In the genomic region with DNA sequence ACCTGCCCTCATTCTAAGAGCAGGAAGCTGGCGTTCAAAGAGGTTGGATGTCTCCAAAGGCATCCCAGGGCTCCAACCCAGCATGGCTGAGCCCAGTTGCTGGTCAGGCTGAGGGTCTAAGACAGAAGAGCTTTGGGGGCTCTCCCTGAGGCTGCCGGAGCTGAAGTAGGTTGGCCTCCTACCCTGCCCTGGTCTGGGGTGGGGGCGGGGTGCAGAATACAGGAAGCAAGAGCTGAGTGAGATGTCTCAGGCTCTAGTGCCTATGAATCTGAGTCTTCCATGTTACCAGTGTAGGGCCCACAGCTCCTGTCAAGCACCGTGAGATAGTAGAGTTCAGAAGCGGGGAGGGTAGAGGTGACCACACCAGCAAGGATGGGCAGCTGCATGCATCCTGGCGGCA, we compare ENCODE assay signal across 16 mouse cellular contexts. TPM values are rescaled to one million over a fixed set of nuclear protein-coding genes. Genes with fewer than 3 reads are reported as not detected.
DNase-seq lines count a peak whose midpoint lies in the region; ATAC-seq lines count a peak whose summit lies in the region.
"Had no signal": no experiment of that assay in that cellular context is flagged by ENCODE, and none has a peak within 500 bp of the region (broad histone marks: within the 10 kb centered on the region; RNA-seq: fewer than 3 reads in every experiment).

No protein-coding gene starts in this region.

- no peaks in the 10 kb centered on the region for H3K27me3 ChIP-seq in heart, embryonic 13.5 days (replicated peaks)
- H3K27me3 ChIP-seq in midbrain, embryonic 10.5 days (ENCODE audit: low read depth, poor library complexity, severe bottlenecking): peaks cover 15% of the 10 kb centered on the region; the same call in 1 of the 2 replicates
- H3K27me3 ChIP-seq in midbrain, embryonic 15.5 days (replicated peaks): no peaks in the 10 kb centered on the region
- H3K27me3 ChIP-seq in forebrain, embryonic 14.5 days (replicated peaks; ENCODE audit: control insufficient read depth, insufficient read depth, low read length): no peaks in the 10 kb centered on the region

- no peak overlapping the region for H3K4me3 ChIP-seq in heart, embryonic 13.5 days
- no peak overlapping the region for H3K4me3 ChIP-seq in midbrain, embryonic 10.5 days
- no peak overlapping the region for H3K4me3 ChIP-seq in midbrain, embryonic 15.5 days
- no peak overlapping the region for H3K4me3 ChIP-seq in forebrain, embryonic 14.5 days (ENCODE audit: low read depth, low read length)

- H3K27ac ChIP-seq in heart, embryonic 13.5 days (replicated peaks): peak overlapping the region; percentile 73
- H3K27ac ChIP-seq in midbrain, embryonic 10.5 days (replicated peaks): 0 out of 2 replicates have a peak overlapping the region, but pooled peaks have one; percentile 7
- H3K27ac ChIP-seq in midbrain, embryonic 15.5 days: no peak overlapping the region
- H3K27ac ChIP-seq in forebrain, embryonic 14.5 days (ENCODE audit: low read depth, low read length): peak overlapping the region; percentile 67; the same call in 1 of the 2 replicates

- WGBS in heart, embryonic 13.5 days: 71% methylated on average over 6 of the region's 6 CpGs
- 91% methylated on average over 6 of the region's 6 CpGs for WGBS in midbrain, embryonic 10.5 days
- WGBS in midbrain, embryonic 15.5 days: 92% methylated on average over 6 of the region's 6 CpGs
- 85% methylated on average over 6 of the region's 6 CpGs for WGBS in forebrain, embryonic 14.5 days

- no peak for DNase-seq in heart, adult 8-10 months (ENCODE audit: low spot score)
- DNase-seq in midbrain, embryonic 10.5 days (ENCODE audit: low spot score): no peak
- DNase-seq in forebrain, embryonic 14.5 days (ENCODE audit: low spot score): no peak
- peak; percentile 47 for DNase-seq in naive thymus-derived CD4-positive, alpha-beta T cell, adult 2 months (ENCODE audit: low read depth)
- no peak for DNase-seq in frontal cortex, adult 2 months (ENCODE audit: extremely low spot score in 1 of 2, low spot score in 1 of 2)
- no peak for DNase-seq in right cerebral cortex, adult 2 months (ENCODE audit: low spot score in 2 of 2)
- DNase-seq: cerebellum, adult 18-20 months; gastrocnemius, postnatal 36 days; kidney, postnatal 14 days had no signal

- H3K9ac ChIP-seq in heart, embryonic 13.5 days: peak overlapping the region; percentile 52
- H3K9ac ChIP-seq in midbrain, embryonic 15.5 days: no peak overlapping the region
- peak overlapping the region; percentile 1; the same call in 1 of the 2 replicates for H3K9ac ChIP-seq in forebrain, embryonic 14.5 days (ENCODE audit: low read length)

- H3K4me1 ChIP-seq in heart, embryonic 13.5 days: peaks cover 51% of the 10 kb centered on the region
- peaks cover 69% of the 10 kb centered on the region for H3K4me1 ChIP-seq in midbrain, embryonic 10.5 days
- H3K4me1 ChIP-seq in midbrain, embryonic 15.5 days: peaks cover 37% of the 10 kb centered on the region
- H3K4me1 ChIP-seq in forebrain, embryonic 14.5 days (ENCODE audit: control insufficient read depth, insufficient read depth, low read length): peaks cover 34% of the 10 kb centered on the region

- H3K4me2 ChIP-seq in heart, embryonic 13.5 days: 0 out of 2 replicates have a peak overlapping the region, but pooled peaks have one; percentile 7
- H3K4me2 ChIP-seq in midbrain, embryonic 15.5 days: no peak overlapping the region
- H3K4me2 ChIP-seq in forebrain, embryonic 14.5 days (ENCODE audit: low read length): no peak overlapping the region; the same call in 1 of the 2 replicates
- H3K4me2 ChIP-seq: liver, embryonic 11.5 days had no signal

- no peaks in the 10 kb centered on the region for H3K9me3 ChIP-seq in heart, embryonic 13.5 days
- H3K9me3 ChIP-seq in midbrain, embryonic 10.5 days (replicated peaks): no peaks in the 10 kb centered on the region
- no peaks in the 10 kb centered on the region for H3K9me3 ChIP-seq in midbrain, embryonic 15.5 days
- H3K9me3 ChIP-seq in forebrain, embryonic 14.5 days (replicated peaks; ENCODE audit: control insufficient read depth, low read length): no peaks in the 10 kb centered on the region
- H3K9me3 ChIP-seq: G1E had no signal

- H3K36me3 ChIP-seq in heart, embryonic 13.5 days: no peaks in the 10 kb centered on the region
- H3K36me3 ChIP-seq in midbrain, embryonic 10.5 days: no peaks in the 10 kb centered on the region
- H3K36me3 ChIP-seq in midbrain, embryonic 15.5 days (replicated peaks): no peaks in the 10 kb centered on the region
- H3K36me3 ChIP-seq in forebrain, embryonic 14.5 days (ENCODE audit: control insufficient read depth, insufficient read depth, low read length): no peaks in the 10 kb centered on the region
- H3K36me3 ChIP-seq: G1E had no signal

- no peak for ATAC-seq in heart, embryonic 13.5 days (ENCODE audit: extremely low read depth, insufficient number of reproducible peaks, low FRiP score, low TSS enrichment)
- ATAC-seq in midbrain, embryonic 15.5 days (replicated peaks): no peak
- no peak for ATAC-seq in forebrain, embryonic 14.5 days
- ATAC-seq: intestine, postnatal 0 days had no signal

RNA-seq across cellular contexts. Expression of gene Klhl35, which starts 32.9 kb away (rescaled TPM):
- 0.45 and 0.84 TPM in 2 replicates for polyA plus RNA-seq in heart, embryonic 13.5 days (2015; fragmentation: Nextera tagmentation; extraction: Ambion mirVana)
- total RNA-seq in heart, adult 8-10 months (2022): not detected
- polyA plus RNA-seq in midbrain, embryonic 10.5 days (2016; fragmentation: Nextera tagmentation; extraction: Ambion mirVana): 2.9 and 10.0 TPM in 2 replicates
- polyA plus RNA-seq in midbrain, embryonic 15.5 days (2015; fragmentation: Nextera tagmentation; extraction: Ambion mirVana): 7.1 and 7.5 TPM in 2 replicates
- 3.8 and 4.5 TPM in 2 replicates for polyA plus RNA-seq in forebrain, embryonic 14.5 days (2014; fragmentation: Nextera tagmentation; extraction: Ambion mirVana)
- polyA plus RNA-seq in frontal cortex, adult 2 months (2012; rRNA removed): 1.7 and 2.5 TPM in 2 replicates
- total RNA-seq: common myeloid progenitor, adult 5-6 weeks; G1E; gastrocnemius, postnatal 36 days; heart, postnatal 36 days had no signal
- polyA plus RNA-seq: G1E had no signal

RNA-seq across cellular contexts. Expression of gene Rps3, which starts 50.7 kb away (rescaled TPM):
- 492 and 539 TPM in 2 replicates for polyA plus RNA-seq in heart, embryonic 13.5 days (2015; fragmentation: Nextera tagmentation; extraction: Ambion mirVana)
- 100 to 1,000 TPM; 305 to 381 (median 333) TPM for total RNA-seq in heart, adult 8-10 months (2022)
- polyA plus RNA-seq in midbrain, embryonic 10.5 days (2016; fragmentation: Nextera tagmentation; extraction: Ambion mirVana): 681 and 788 TPM in 2 replicates
- polyA plus RNA-seq in midbrain, embryonic 15.5 days (2015; fragmentation: Nextera tagmentation; extraction: Ambion mirVana): 382 and 405 TPM in 2 replicates
- polyA plus RNA-seq in forebrain, embryonic 14.5 days (2014; fragmentation: Nextera tagmentation; extraction: Ambion mirVana): 577 and 687 TPM in 2 replicates
- polyA plus RNA-seq in frontal cortex, adult 2 months (2012; rRNA removed): 494 and 531 TPM in 2 replicates

RNA-seq across cellular contexts. Expression of gene Gdpd5, which starts 51.6 kb away (rescaled TPM):
- 25.3 and 25.4 TPM in 2 replicates for polyA plus RNA-seq in heart, embryonic 13.5 days (2015; fragmentation: Nextera tagmentation; extraction: Ambion mirVana)
- total RNA-seq in heart, adult 8-10 months (2022): 10 to 100 TPM; 19.7 to 30.7 (median 24.3) TPM
- 23.5 and 28.2 TPM in 2 replicates for polyA plus RNA-seq in midbrain, embryonic 10.5 days (2016; fragmentation: Nextera tagmentation; extraction: Ambion mirVana)
- 51.8 and 53.3 TPM in 2 replicates for polyA plus RNA-seq in midbrain, embryonic 15.5 days (2015; fragmentation: Nextera tagmentation; extraction: Ambion mirVana)
- 26.8 and 34.5 TPM in 2 replicates for polyA plus RNA-seq in forebrain, embryonic 14.5 days (2014; fragmentation: Nextera tagmentation; extraction: Ambion mirVana)
- polyA plus RNA-seq in frontal cortex, adult 2 months (2012; rRNA removed): 54.1 and 66.2 TPM in 2 replicates
- total RNA-seq: common myeloid progenitor, adult 5-6 weeks had no signal
